Comparison of ENCODE assay signal across 19 mouse cellular contexts in genomic region chr16:9527214-9527613, GRCm38 (mm10).
"Had no signal": no experiment of that assay in that cellular context is flagged by ENCODE, and none has a peak within 500 bp of the region (broad histone marks: within the 10 kb centered on the region; RNA-seq: fewer than 3 reads in every experiment).

No protein-coding gene starts in this region.

- H3K4me1 ChIP-seq: neural tube, embryonic 13.5 days; neural tube, embryonic 15.5 days had no signal

- ATAC-seq: midbrain, embryonic 16.5 days had no signal

- DNase-seq: lung, adult 18-20 months; lung, embryonic 14.5 days; lung, postnatal 10 days; lung, postnatal 4 days; midbrain, embryonic 14.5 days; retina, postnatal 1 day; right cerebral cortex, adult 18-20 months; right cerebral cortex, postnatal 25 days; right cerebral cortex, postnatal 4 days; spleen, adult 18-20 months; thymus, adult 18-20 months; thymus, postnatal 14 days; thymus, postnatal 36 days had no signal

- H3K9me3 ChIP-seq: midbrain, embryonic 10.5 days; midbrain, embryonic 12.5 days; neural tube, embryonic 13.5 days; neural tube, embryonic 15.5 days had no signal

- H3K4me3 ChIP-seq: midbrain, embryonic 10.5 days; midbrain, embryonic 12.5 days; myocyte; neural tube, embryonic 13.5 days; neural tube, embryonic 15.5 days had no signal

- H3K4me2 ChIP-seq: lung, embryonic 14.5 days; midbrain, embryonic 12.5 days; neural tube, embryonic 13.5 days; neural tube, embryonic 15.5 days had no signal

- H3K27ac ChIP-seq: midbrain, embryonic 10.5 days; midbrain, embryonic 12.5 days; neural tube, embryonic 13.5 days; neural tube, embryonic 15.5 days had no signal

- H3K9ac ChIP-seq: lung, embryonic 14.5 days; midbrain, embryonic 12.5 days; neural tube, embryonic 13.5 days; neural tube, embryonic 15.5 days had no signal

- H3K27me3 ChIP-seq: neural tube, embryonic 13.5 days; neural tube, embryonic 15.5 days had no signal

- H3K36me3 ChIP-seq: midbrain, embryonic 10.5 days; midbrain, embryonic 12.5 days; neural tube, embryonic 13.5 days; neural tube, embryonic 15.5 days had no signal
